Mouse (Mus musculus) mature B cell (primary cell): ENCODE measurements around the gene Thsd7b.
"Not testable (repeated sequence)": the region's sequence is repeated elsewhere in the genome, so short reads cannot be mapped to it uniquely, and the experiment has no call there.

Experiments
- in situ Hi-C: fragments of 300-500 bp; cut with MboI; formaldehyde crosslinking; loops from 2 replicates; pipeline ENCODE4 v1.14.3; 2019

Thsd7b gene

DNA sequence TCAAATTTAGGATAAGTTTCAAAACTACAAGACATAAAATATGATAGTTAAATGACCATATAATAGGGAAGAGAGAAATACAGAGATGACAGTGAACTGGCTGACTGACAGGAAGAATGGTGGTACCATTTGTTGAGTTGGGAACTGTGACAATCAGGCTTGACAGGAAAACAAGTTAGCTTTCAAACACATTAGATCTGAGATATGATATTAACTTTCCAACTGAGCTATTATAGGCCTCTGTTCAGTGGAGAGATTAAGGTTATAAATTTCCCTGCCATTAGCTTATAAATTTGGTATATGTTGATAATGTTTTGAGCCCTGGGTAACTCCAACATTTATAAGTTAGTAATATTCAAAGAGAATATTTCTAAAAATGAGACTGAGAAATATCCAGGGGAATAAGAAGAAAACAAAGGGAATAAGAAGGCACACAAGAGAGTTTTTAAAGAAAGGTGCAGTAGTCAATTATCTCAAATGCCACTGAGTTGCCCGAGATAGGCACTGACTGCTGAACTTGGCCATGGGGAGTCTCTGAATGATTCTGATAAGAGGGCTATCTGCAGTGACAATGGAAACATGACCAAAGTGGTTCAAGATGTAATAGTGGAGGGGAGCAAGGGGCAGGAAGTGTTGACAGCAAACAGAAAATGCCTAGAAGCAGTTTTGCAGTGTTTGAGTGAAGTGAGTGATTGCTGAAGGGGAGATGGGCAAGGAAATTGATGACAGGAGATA is 839.6 kb downstream of the Thsd7b start:
- in situ Hi-C loops = no loop called here

DNA sequence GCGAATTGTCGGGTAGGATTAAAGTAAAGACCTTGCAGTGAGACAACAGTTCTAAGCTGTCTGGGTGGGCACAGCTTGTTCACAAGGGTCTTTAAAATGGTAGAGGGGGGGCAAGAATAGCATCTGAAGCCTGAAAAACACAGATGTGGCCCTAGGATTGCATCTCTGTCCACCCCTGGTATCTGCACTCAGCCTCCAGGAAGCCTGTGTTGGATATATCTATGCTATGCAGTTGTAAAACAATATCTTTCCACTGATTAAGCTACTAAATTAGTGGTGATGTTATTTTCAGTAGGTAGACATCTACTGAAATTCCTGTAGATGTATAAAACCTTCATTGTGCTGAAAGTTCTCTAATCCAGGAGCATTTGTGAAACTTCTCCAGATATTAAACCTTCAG is 840.4 kb downstream of the Thsd7b start:
- in situ Hi-C loops = no loop called here

DNA sequence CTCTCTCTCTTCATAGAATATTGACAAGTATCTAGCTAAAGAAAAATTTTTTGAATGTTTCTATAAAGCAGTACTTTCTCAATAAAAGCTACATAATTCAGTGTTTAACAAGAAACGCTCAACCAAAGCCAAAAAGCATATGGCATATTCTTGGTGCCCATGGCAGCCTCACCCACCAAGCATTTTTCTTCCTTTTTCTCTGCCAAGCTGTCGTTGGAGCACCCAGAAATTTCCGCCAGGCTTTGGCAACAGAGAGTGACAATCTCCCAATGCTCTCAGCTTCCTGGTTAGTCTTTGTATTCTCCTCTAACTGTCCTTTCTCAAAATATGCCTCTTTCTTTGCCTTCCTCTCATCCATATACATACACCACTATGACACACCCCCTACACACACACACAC is 857.8 kb downstream of the Thsd7b start:
- in situ Hi-C loops = no loop called here

DNA sequence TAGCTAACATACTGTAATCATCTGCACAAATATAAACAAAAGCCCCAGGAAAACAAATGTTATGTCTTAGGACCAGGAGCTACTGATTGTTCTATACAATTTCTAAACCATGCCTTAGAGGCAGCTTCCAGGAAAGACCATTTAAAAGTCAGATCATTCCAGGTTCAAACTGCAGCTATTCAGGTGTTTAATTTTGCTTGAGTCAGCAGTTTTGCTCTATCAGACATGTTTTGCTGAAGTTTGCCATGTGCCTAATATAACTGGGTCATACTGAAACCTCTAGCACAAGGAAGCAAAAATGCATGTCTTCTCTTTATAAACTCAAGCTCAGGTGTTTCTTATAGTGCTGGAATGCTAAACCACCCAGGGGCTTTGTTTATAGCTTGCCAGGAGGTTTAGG is 893.1 kb downstream of the Thsd7b start:
- in situ Hi-C loops = no loop called here

DNA sequence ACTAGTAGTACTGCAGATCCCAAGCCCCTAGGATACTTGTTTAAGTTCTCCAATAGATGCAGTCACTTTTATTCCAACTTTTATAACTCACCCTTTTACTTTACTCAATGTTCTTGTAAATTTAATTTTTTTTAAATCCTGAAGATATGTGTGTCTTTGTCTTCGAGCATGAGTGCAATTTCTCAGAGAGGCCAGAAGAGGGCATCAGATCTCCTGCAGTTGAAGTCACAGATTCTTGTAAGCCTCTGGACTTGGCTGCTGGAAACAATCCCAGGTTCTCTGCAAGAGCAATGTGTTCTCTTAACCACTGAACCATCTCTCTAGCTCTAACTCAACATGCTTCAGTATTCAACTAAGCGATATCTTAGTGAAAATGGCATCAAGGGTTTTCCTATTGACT is 894.2 kb downstream of the Thsd7b start:
- in situ Hi-C loops = no loop called here

DNA sequence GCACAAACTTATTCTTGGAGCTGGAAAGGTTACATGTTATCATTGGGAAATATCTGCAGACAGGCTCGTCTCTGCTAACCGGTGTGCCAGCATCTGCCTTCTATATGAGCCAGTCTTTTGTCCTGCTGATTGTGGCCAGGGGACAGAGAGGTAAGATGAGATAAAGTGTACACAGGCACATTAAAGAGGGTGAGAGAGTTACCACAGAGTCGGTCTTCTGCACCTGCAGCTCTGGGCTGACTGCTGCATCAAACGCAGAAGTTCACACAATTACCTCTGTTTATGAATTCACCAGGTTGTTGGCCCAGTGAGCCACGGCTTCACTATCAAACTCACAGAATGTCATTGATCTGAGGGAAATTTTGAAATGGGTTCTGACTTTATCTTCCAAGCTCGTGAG is 896.8 kb downstream of the Thsd7b start:
- in situ Hi-C loops = no loop called here

DNA sequence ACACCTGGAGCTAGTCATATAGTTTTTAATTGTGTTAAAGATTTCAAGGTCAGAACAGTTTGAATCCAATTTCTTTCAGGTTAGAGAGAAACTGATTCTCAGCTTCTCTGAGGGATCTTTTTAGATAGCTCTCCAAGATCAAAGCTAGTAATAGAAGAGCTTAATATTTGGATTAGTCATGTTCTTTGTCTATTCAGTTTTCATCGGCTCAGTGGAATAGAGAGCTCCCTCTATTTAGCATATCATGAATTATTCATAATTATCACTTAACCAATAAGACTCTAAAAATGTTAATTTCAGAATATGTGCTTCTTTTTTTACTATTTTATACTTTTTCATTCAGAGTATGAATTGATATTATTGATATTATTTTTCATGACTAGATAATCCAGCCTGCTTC is 897.2 kb downstream of the Thsd7b start:
- in situ Hi-C loops = no loop called here

DNA sequence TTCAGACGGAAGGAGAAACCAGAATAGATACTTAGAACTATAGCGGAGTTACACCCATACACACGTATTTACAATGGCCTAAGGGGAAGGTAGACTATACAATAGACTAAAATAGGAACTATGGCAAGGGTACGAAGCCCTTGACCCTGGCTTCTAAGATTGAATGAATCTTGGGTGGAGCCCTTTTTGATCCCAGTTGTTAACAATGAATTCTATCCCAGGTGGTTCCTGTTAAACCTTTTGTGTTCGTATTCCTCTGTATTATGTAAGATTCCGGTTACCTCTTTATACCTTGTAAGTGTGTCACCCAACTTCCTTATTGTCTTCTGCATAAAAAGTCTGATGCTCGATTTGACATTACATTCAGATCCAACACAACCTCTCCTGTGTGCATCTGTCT is 913.7 kb downstream of the Thsd7b start:
- in situ Hi-C loops = not testable (repeated sequence)

DNA sequence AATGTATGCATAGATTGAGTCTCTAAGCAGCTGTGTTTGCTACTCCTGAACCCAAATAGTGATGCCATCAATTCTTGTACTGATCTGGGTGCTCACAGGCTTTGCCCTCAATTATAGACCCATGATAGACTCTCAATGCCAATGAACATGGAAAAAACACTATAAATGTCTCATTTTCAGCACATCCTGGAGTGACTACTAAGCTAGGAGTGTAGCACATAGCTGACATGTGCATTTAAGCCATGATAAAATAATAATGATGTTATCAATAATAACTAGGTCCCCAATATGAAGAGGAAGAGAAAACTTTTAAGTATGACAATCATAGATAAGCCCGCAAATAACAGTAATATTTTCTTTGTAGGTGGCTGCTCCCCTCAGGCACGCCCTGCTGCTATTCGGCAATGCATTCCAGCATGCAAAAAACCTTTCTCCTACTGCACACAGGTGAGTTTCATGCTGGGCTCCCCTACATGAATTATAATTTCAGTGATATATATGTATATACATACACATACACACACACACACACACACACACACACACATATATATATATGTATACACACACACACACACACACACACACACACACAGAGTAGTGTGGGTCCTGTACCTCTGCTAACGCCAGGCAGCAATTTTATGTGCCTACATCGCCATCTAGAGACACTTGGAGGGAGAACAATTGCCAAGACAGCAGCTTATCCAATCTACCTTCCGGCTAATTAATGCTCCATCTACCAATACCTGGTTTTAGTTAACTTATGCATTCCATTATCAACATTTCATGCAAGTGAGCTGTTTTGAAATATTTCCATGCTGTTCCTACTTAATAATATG is 919.3 kb downstream of the Thsd7b start:
- in situ Hi-C loops = no loop called here

DNA sequence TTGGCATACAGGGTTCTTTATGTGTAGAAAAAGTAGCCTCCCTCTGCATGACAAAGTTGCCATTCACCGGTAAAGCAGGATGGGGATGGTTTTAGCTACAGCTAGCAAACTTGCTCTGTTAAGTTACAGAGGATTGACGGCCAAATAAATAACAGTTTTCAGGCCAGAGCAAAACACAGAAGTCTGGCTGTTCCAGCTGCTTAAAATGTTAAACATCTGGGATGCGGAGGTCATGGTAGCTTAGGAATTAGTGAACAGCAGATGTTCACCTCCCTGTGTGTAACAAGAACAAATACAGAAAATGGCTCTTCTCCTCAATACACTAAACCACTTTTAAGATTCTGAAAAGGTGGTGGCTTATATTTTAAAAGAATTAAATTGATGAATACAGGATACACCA is 944.3 kb downstream of the Thsd7b start:
- in situ Hi-C loops = no loop called here

DNA sequence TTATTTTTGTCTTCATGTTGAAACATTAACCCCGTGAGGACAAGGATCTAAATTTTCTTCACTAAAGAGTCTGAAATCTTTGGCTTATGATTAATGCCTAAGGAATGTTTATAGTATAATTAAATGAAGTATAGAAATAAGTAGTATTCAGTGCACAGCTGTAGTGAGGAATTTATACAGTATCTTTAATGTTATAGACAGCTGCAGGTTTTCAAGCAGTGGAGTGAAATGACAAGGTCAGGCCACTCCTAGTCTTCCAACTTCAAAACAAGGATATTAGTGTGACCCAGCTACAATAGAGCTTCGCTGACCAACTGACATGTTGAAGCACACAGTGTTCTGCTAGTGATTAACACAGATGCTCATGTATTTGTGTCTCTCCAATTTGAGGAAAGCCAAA is 949.8 kb downstream of the Thsd7b start:
- in situ Hi-C loops = no loop called here

DNA sequence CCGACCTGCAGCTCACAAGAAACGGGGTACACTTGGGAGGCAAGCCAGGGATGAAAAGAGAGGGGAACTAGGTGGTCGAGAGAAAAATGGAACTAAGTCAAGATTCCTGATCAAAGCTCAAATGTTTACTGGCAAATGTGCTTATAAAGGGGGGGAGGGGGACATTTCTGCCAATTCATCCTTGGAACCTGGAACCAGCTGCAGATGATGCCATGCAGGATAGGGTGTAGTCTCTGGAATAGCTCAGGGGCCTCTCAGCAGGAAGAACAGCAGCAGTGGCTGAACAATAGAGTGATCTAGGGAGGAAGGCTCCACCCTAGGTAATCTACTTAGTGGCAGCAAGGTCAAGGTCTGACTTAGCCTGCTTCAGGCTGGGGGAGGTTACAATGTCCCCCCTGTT is 972.5 kb downstream of the Thsd7b start:
- in situ Hi-C loops = no loop called here

DNA sequence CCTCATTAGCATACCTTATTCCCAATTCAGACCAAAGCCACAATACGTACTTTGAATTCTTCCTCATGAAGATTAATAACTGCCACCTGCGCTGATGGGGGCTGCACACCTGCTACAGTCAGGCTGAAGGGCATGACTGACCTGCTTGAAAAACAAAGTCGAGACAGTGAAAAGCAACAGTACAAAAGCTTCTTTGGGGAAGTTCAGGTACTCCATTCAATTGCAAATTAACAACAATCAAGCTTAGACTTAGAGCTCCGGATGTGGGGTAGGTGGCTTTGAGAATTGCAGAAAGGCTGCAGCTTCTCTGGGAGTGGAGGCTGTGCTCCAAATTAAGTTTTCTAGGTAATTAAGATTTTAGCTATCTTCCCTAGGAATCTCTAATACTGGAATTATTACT is 973.2 kb downstream of the Thsd7b start:
- in situ Hi-C loops = not testable (repeated sequence)

DNA sequence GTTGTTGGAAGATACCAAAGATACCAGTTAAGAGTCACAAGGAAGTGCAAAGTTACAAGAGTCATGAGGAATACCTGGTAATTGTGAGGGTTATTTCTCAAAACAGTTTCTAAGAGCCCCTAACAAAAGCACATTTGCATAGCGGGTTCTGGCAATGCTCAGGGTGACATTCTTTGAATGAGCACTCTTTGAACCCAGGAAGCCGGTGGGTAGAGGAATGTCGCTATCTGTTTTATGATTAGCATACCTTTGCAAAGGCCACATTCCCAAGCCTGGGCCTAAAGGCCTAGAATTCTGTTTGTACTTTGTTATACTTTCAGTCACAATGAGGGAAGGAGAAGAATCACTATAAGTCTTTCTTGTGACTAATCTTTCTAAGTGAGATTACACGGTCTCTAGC is 973.8 kb downstream of the Thsd7b start:
- in situ Hi-C loops = not testable (repeated sequence)

DNA sequence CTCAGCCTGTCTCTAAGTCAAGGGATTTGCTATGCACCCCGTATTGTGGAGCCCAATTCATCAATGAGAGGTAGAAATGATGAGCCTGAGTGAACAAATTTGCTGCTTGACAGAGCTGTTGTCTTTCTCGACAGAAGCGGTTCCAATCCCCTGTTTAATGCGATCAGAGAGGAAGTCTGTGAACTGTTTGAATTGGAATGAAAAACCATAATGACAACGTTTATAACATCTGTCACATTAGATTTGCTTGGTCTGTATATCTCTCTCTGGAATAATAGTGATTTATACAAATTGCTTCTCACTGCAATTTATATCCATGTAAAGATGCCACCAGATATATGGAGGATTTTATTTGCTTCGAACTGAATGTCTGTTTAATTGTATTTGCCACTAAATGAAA is 988.9 kb downstream of the Thsd7b start:
- in situ Hi-C loops = no loop called here
